Mouse (Mus musculus) embryonic fibroblast, embryonic 13.5 days (primary cell): ENCODE results near the gene Abcb8. TPM values are rescaled to one million over a fixed set of nuclear protein-coding genes. Genes with fewer than 3 reads are reported as not detected.

ENCODE experiments used
- H3K27ac ChIP-seq: 2 replicates; pipeline ENCODE4 v1.5.1; 2012; ENCODE audit warnings: low read length, control low read depth, inconsistent platforms; ENCODE audit not compliant: insufficient read depth
- H3K4me1 ChIP-seq: 2 replicates; pipeline ENCODE4 v1.6.1; 2011; ENCODE audit warnings: low read length; ENCODE audit not compliant: control insufficient read depth, insufficient read depth
- H3K4me3 ChIP-seq: 2 replicates; pipeline ENCODE4 v1.5.1; 2011; ENCODE audit warnings: mild to moderate bottlenecking, control low read depth, low read length; ENCODE audit not compliant: insufficient read depth
- CTCF ChIP-seq: IDR thresholded peaks from 2 replicates; pipeline ENCODE4 v1.5.1; 2011; ENCODE audit warnings: mild to moderate bottlenecking, control low read depth, low read length, moderate library complexity, borderline replicate concordance; ENCODE audit not compliant: insufficient read depth
- POLR2A ChIP-seq: IDR thresholded peaks from 2 replicates; pipeline ENCODE4 v1.6.1; 2011; ENCODE audit warnings: low read depth, mild to moderate bottlenecking, control low read depth, low read length, moderate library complexity
- polyA plus RNA-seq: library from polyadenylated mRNA; stranded (reverse); fragments of >200 nt; gene quantifications from 2 replicates; pipeline ENCODE4 v1.2.4, GENCODE M21; 2011; ENCODE audit warnings: low read depth; ENCODE audit not compliant: missing spikeins, insufficient read length

The Abcb8 gene
- polyA plus RNA-seq, 1 experiment = 10.6 TPM

GRCm38 (mm10) chr5:24408651-24409050 is 15.2 kb downstream of the Abcb8 start:
- Histone ChIP-seq H3K4me1 (no peaks in the 10 kb centered on the region; the same call in 1 of the 2 replicates), H3K4me3 (no peak overlapping the region), H3K27ac (no peak overlapping the region)
- TF ChIP-seq POLR2A (no peak), CTCF (no peak)

DNA sequence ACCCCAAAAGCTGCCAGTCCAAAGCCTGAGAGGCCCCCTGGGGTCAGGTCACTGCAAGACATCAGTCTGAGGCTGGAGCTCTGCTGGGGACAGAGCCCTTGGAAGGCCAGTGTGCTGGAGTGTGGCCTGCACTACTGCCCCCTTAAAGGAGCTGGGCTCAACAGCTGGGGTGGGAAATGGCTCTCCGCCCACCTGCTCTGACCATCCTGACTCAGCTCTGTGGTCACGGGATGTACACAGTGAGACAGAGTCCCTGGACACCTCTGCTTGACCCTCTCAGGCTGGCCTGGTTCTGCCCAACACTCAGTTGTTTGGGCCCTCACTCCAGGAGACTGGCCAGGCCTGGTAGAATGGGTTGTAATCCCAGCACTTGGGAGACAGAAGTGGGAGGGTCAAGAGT is 16.0 kb downstream of the Abcb8 start:
- Histone ChIP-seq H3K4me3 (no peak overlapping the region), H3K4me1 (no peaks in the 10 kb centered on the region; the same call in 1 of the 2 replicates), H3K27ac (no peak overlapping the region)
- TF ChIP-seq CTCF = no peak
- TF ChIP-seq POLR2A = no peak

GRCm38 (mm10) chr5:24412063-24412462 is 18.6 kb downstream of the Abcb8 start:
- no peaks in the 10 kb centered on the region for H3K4me1 ChIP-seq
- TF ChIP-seq CTCF = no peak
- no peak for TF ChIP-seq POLR2A

DNA sequence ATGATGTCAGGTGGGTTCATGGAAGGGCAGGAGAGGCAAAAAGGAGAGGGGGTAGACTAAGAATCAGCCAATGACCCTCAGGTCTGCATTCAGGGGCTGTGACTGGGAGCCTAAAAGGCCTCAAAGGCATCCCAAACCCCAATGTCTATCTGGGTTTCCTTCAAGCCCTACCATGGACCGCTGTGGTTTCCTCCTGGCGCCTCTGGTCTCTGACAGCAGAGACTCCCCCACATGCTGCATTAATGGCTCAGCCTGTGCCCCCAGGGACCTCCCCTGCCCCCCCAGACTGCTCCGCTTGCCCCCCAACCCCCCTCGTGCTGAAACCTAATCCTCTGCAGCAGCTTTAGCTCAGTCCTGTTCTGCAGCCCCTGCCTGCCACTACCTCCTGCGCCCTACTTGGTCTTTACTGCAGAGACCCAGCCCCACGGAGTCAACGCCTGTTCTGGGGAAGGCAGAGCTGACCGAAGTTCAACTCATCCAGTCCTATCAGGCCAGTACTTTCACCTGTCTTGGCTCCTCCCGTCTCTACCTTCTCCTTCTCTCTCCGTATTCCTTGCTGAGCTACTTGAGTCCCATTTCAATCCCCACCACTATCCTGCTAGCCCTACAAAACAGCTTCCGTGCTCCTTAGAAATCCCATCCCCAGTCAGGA is 19.7 kb downstream of the Abcb8 start, which contains the start of gene Asic3:
Gene Asic3, plus strand, starts transcription at position 351 of the 652 bp plus-strand sequence.
- H3K27ac ChIP-seq = no peak within 1 kb of the TSS
- TF ChIP-seq POLR2A (no peak), CTCF (no peak)
- H3K4me1 ChIP-seq = no peaks in the 10 kb centered on the region
- no peak within 1 kb of the TSS for H3K4me3 ChIP-seq

More at GRCm38 (mm10) chr5:24412063-24412462, 18.6 kb downstream of the Abcb8 start:
- no peak overlapping the region for H3K4me3 ChIP-seq
- H3K27ac ChIP-seq = no peak overlapping the region

GRCm38 (mm10) chr5:24413938-24414337 is 20.5 kb downstream of the Abcb8 start:
- Histone ChIP-seq H3K4me3 (no peak overlapping the region), H3K27ac (no peak overlapping the region), H3K4me1 (no peaks in the 10 kb centered on the region)
- TF ChIP-seq POLR2A (no peak), CTCF (no peak)

- Histone ChIP-seq H3K4me1 (no peaks in the 10 kb centered on the region), H3K4me3 (no peak overlapping the region), H3K27ac (no peak overlapping the region)
- TF ChIP-seq POLR2A (0 out of 2 replicates have a peak, but pooled peaks have one; percentile 17), CTCF (no peak)
These were observed 22.8 kb downstream of the Abcb8 start for GRCm38 (mm10) chr5:24416222-24416736.

DNA sequence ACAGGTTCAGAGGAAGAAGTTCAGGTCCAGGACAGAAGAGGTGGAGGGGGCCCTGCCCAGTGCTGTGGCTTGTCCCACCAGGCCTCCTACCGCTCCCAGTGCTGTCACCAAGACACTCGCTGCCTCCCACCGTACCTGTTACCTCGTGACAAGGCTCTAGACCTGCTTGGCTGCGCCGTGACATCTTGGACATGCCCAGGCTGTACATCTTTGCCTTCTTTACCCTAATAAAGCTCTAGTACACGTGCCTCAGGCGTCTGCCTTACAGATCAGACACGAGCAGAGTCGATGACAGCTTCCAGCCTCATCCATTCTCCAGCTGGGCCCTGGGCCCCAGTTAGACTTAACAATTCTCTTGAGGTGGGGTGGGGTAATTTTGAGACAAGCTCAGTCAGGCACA is 24.1 kb downstream of the Abcb8 start:
- Histone ChIP-seq H3K4me3 (no peak overlapping the region), H3K27ac (no peak overlapping the region), H3K4me1 (no peaks in the 10 kb centered on the region)
- TF ChIP-seq CTCF (no peak), POLR2A (no peak)

DNA sequence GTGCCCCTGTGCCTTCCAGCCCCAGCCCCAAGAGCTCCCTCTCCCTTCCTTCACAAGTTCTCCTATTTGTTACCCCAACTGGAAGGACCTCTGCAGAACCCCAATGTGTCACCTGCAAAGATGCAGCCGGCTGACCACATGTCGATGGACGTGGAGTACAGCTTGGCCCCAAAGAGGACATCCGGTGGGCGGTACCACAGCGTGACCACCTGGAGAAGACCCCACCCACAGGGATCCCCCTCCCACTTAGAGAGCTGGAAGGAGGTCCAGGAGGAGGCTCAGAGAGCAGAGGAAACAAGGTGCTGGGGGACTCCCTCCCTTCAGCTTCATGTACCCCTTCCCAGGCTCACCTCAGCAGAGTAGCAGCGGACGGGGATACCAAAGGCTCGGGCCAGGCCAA is 26.9 kb downstream of the Abcb8 start:
- Histone ChIP-seq H3K4me3 (no peak overlapping the region), H3K4me1 (no peaks in the 10 kb centered on the region), H3K27ac (no peak overlapping the region)
- TF ChIP-seq POLR2A (no peak), CTCF (no peak)

GRCm38 (mm10) chr5:24423129-24424003 is 29.9 kb downstream of the Abcb8 start, which contains the start of the genes Cdk5 and Slc4a2:
Cdk5 (minus strand) TSS chr5:24423530.
Slc4a2 (plus strand) TSS chr5:24423837.
- TF ChIP-seq POLR2A = peak; percentile 86
- TF ChIP-seq CTCF = no peak
- H3K27ac ChIP-seq = peak within 1 kb of the TSS; percentile 84
- peaks cover 4% of the 10 kb centered on the region for H3K4me1 ChIP-seq
- peak within 1 kb of the TSS; percentile 83 for H3K4me3 ChIP-seq
